Mouse (Mus musculus): ENCODE results near the gene Tmod1. TPM values are rescaled to one million over a fixed set of nuclear protein-coding genes. Genes with fewer than 3 reads are reported as not detected.

Gene Tmod1
- polyA plus RNA-seq, 1 experiment from 2014 or later: 4.3 TPM

DNA sequence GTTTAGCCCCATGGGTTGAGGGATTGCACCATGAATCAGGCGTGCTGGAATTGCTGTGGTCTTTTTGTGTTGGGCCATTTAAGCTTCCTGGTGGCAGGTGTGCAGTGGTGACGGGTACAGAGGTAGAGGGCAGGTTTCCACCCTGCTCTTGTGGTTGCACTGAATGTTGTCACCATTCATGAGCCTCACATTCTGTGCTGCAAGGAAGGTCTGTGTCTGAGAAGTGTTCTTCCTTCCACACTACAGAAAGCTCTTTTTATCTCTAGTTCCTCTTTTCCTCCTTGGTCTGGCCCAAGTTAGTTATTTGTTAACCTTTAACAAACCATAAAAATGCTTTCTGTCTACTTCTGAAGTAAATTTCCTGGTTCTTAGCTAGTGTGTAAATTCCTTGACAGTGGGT lies 125.3 kb downstream of the Tmod1 start:
- Histone ChIP-seq H3K4me2 (replicated peaks) (no peak overlapping the region), H3K27me3 (no peaks in the 10 kb centered on the region), H3K27ac (no peak overlapping the region), H3K4me1 (no peaks in the 10 kb centered on the region), H3K9me3 (no peaks in the 10 kb centered on the region), H3K9ac (no peak overlapping the region), H3K36me3 (peaks cover 78% of the 10 kb centered on the region), H3K4me3 (no peak overlapping the region)
- 85% methylated on average over 2 of the region's 2 CpGs for WGBS
- ATAC-seq (ENCODE audit: insufficient number of reproducible peaks, insufficient read depth, low FRiP score, low TSS enrichment): no peak

Other genes starting within 250 kb of the Tmod1 start
- gene Aldh1b1, start 239.9 kb upstream of the Tmod1 start, polyA plus RNA-seq (2016; fragmentation: Nextera tagmentation; extraction: Ambion mirVana): 3.8 and 5.3 TPM in 2 replicates
- 2.8 and 3.8 TPM in 2 replicates for gene Igfbpl1, start 212.0 kb upstream of the Tmod1 start, polyA plus RNA-seq (2016; fragmentation: Nextera tagmentation; extraction: Ambion mirVana)
- gene Stra6l, start 190.3 kb upstream of the Tmod1 start, polyA plus RNA-seq (2016; fragmentation: Nextera tagmentation; extraction: Ambion mirVana): 0.13 and 0.15 TPM in 2 replicates
- gene Ccdc180, start 148.6 kb upstream of the Tmod1 start, polyA plus RNA-seq (2016; fragmentation: Nextera tagmentation; extraction: Ambion mirVana): not detected in 2 replicates
- gene Tdrd7, start 73.6 kb upstream of the Tmod1 start, polyA plus RNA-seq (2016; fragmentation: Nextera tagmentation; extraction: Ambion mirVana): 9.3 and 13.2 TPM in 2 replicates
- gene Ncbp1, start 99.7 kb downstream of the Tmod1 start, polyA plus RNA-seq (2016; fragmentation: Nextera tagmentation; extraction: Ambion mirVana): 97.9 and 99.2 TPM in 2 replicates
- 59.8 and 62.9 TPM in 2 replicates for gene Tstd2, start 99.8 kb downstream of the Tmod1 start, polyA plus RNA-seq (2016; fragmentation: Nextera tagmentation; extraction: Ambion mirVana)
- gene Xpa, start 157.4 kb downstream of the Tmod1 start, polyA plus RNA-seq (2016; fragmentation: Nextera tagmentation; extraction: Ambion mirVana): 29.4 and 30.0 TPM in 2 replicates